Mouse (Mus musculus): ENCODE results near the gene Pias1. TPM values are rescaled to one million over a fixed set of nuclear protein-coding genes. Genes with fewer than 3 reads are reported as not detected.
A peak's percentile ranks its signal among the peaks of the same experiment; 100 is the strongest.

The Pias1 gene
- total and polyA plus RNA-seq, 3 experiments: 7.7 to 21.5 TPM; not detected in 1

DNA sequence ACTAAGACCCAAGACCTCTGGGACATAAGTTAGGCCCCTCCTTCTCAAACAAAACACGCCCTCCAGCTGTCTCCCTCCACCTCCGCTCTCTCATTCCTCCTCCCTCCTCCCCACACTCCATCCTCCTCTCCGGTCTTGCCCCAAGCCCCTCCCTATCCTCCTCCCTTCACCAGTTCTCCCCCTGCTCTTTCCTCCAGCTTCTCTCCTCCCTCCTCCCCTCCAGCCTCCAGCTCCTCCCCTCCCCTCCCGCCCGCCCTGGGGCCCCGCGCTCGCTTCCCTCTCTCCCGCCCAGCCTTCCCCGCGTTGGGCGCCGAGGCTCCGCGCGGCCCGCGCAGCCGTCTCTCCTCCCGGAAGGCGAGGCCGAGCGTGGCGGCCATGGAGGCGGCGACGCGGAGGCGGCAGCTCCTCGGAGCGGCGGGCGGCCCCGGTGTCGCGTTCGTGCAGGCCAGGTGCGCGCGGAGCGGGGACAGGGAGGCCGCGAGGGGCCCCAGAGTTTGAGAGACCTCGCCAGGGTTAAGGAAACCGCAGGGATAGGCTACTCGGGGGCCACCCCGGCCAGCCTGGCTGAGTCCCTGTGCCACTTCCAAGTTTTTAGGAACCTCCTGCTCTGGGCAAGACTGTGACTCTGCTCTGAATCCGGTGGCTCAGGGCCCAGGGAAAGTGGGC lies 149.1 kb downstream of the Pias1 start, which contains the start of gene Cln6 (continued):
- TF ChIP-seq MEF2A (IDR thresholded peaks at IDR 0.05; ENCODE audit: extremely low read depth, insufficient replicate concordance, low read depth, low read length, poor library complexity, severe bottlenecking) (no peak), CHD2 (IDR thresholded peaks at IDR 0.05; ENCODE audit: low read length) (no peak), GABPA (IDR thresholded peaks at IDR 0.05; ENCODE audit: low read depth, low read length) (no peak), BHLHE40 (IDR thresholded peaks at IDR 0.05; ENCODE audit: borderline replicate concordance, low read depth, low read length) (no peak), MAFK (IDR thresholded peaks at IDR 0.05; ENCODE audit: borderline replicate concordance, low read depth, low read length) (no peak), MAX (IDR thresholded peaks at IDR 0.05; ENCODE audit: low read length) (peak; percentile 38; the same call in 1 of the 2 replicates), SIN3A (IDR thresholded peaks at IDR 0.05; ENCODE audit: low read length) (peak; percentile 45; the same call in 1 of the 2 replicates), MYB (IDR thresholded peaks at IDR 0.05; ENCODE audit: low read depth, low read length) (no peak), RAD21 (IDR thresholded peaks at IDR 0.05; ENCODE audit: low read depth, low read length) (no peak), USF2 (IDR thresholded peaks at IDR 0.05; ENCODE audit: borderline replicate concordance in 1 of 2, insufficient read depth in 1 of 2, low read depth in 1 of 2, low read length in 2 of 2) (no peak), ZC3H11A (IDR thresholded peaks at IDR 0.05; ENCODE audit: low read depth, low read length) (no peak), UBTF (IDR thresholded peaks at IDR 0.05; ENCODE audit: borderline replicate concordance, insufficient read depth, low read depth, low read length) (peak; percentile 83; the same call in 1 of the 2 replicates)

GRCm38 (mm10) chr9:62838146-62838505 lies 149.6 kb downstream of the Pias1 start:
- Histone ChIP-seq H3K4me3 (ENCODE audit: control insufficient read depth in 1 of 2, insufficient read depth in 1 of 2, low read depth in 2 of 2, low read length in 2 of 2) (peak overlapping the region; percentile 52 to 63), H3K9me3 (replicated peaks; ENCODE audit: insufficient read depth, low read length) (no peaks in the 10 kb centered on the region), H3K4me1 (ENCODE audit: control insufficient read depth in 1 of 2, insufficient read depth in 2 of 2, low read length in 2 of 2) (peaks cover 3 to 22% of the 10 kb centered on the region in 2 experiments), H3K36me3 (ENCODE audit: control insufficient read depth in 1 of 2, insufficient read depth in 2 of 2, low read length in 2 of 2) (peaks cover 0 to 8% of the 10 kb centered on the region in 2 experiments; a peak in 2 of 4 replicates), H3K79me2 (ENCODE audit: control insufficient read depth, insufficient read depth, low read length, poor library complexity) (peaks cover 9% of the 10 kb centered on the region), H3K27me3 (ENCODE audit: control insufficient read depth in 1 of 2, insufficient read depth in 2 of 2, low read length in 2 of 2) (no peaks in the 10 kb centered on the region), H3K27ac (ENCODE audit: control insufficient read depth, low read depth, low read length) (no peak overlapping the region), H3K9ac (ENCODE audit: control insufficient read depth, low read depth, low read length, poor library complexity, severe bottlenecking) (peak overlapping the region; percentile 71)
- DNase-seq (ENCODE audit: low read depth, low spot score): no peak
- no peak for TF ChIP-seq MYC (IDR thresholded peaks at IDR 0.05; ENCODE audit: low read depth, low read length)
- no peak for TF ChIP-seq CTCF (IDR thresholded peaks at IDR 0.05 in 2 of 3, conservative IDR thresholded peaks at IDR 0.05 in 1 of 3; ENCODE audit: control insufficient read depth in 1 of 3, insufficient read depth in 1 of 3, low read depth in 2 of 3, low read length in 3 of 3, poor library complexity in 1 of 3, severe bottlenecking in 1 of 3)
- no peak for TF ChIP-seq TBP (IDR thresholded peaks at IDR 0.05; ENCODE audit: low read depth, low read length)
- no peak for TF ChIP-seq MYB (IDR thresholded peaks at IDR 0.05; ENCODE audit: low read depth, low read length)
- no peak for TF ChIP-seq KAT2A (conservative IDR thresholded peaks at IDR 0.05; ENCODE audit: low read depth, low read length)
- no peak; a peak in 1 of 4 replicates for TF ChIP-seq POLR2A (IDR thresholded peaks at IDR 0.05; ENCODE audit: control insufficient read depth in 1 of 2, insufficient read depth in 1 of 2, low read depth in 1 of 2, low read length in 2 of 2, poor library complexity in 1 of 2)
- TF ChIP-seq EP300 (IDR thresholded peaks at IDR 0.05; ENCODE audit: low read depth in 1 of 2, low read length in 2 of 2): no peak
- no peak for TF ChIP-seq GATA1 (IDR thresholded peaks at IDR 0.05; ENCODE audit: low read depth, low read length)
- no peak for TF ChIP-seq ETS1 (IDR thresholded peaks at IDR 0.05; ENCODE audit: low read depth, low read length)
- TF ChIP-seq SIN3A (IDR thresholded peaks at IDR 0.05; ENCODE audit: low read length): no peak
- no peak for TF ChIP-seq CHD2 (IDR thresholded peaks at IDR 0.05; ENCODE audit: low read length)
- TF ChIP-seq MAFK (IDR thresholded peaks at IDR 0.05; ENCODE audit: borderline replicate concordance, low read depth, low read length): no peak
- TF ChIP-seq POLR2AphosphoS2 (IDR thresholded peaks at IDR 0.05; ENCODE audit: low read length): no peak; the same call in 1 of the 2 replicates
- TF ChIP-seq MAX (IDR thresholded peaks at IDR 0.05; ENCODE audit: low read length): no peak
- no peak for TF ChIP-seq GABPA (IDR thresholded peaks at IDR 0.05; ENCODE audit: low read depth, low read length)
- no peak for TF ChIP-seq JUND (IDR thresholded peaks at IDR 0.05; ENCODE audit: low read depth, low read length)
- no peak for TF ChIP-seq ELF1 (IDR thresholded peaks at IDR 0.05; ENCODE audit: low read depth, low read length)

All from MEL (cell line).